Mouse (Mus musculus): ENCODE data around the gene Sass6. TPM values are rescaled to one million over a fixed set of nuclear protein-coding genes. Genes with fewer than 3 reads are reported as not detected.

Sass6 gene
- total and polyA plus RNA-seq, 3 experiments = 10.0 to 23.1 (median 12.4) TPM

DNA sequence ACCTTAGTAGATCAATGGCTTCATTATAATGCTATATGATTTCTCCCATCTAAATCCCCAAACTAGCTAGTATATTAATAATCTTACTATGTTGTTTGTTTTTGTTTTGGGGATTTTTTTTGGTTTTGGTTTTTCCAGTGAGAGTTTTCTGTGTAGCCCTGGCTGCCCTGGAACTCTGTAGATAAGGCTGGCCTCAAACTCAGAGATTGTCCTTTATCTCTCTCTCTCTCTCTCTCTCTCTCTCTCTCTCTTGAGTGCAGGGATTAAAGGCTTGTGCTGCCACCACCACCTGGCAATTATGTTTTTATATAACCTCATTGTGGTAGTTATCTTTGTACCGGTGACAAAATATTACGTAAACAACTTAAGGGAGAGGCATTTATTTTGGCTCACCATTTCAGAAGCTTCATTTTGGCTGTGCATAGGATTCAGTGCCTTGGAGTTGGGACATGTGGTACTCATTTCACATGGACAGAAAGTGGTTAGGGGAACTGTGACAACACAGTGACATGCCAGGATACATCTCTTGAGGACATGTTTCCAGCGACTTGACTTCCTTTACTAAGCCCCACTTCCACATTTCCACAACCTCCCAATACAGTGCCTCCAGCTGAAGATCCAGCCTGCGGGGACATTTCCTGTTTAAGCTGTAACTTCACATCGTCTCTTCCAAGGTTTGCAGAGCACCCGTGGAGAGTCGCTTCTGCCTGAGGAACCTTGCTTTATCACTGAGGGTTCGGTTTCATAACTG, 20.7 kb downstream of the Sass6 start:
- DNase-seq (ENCODE audit: extremely low read depth) = no peak
- Histone ChIP-seq H3K36me3 (replicated peaks in 1 of 2; ENCODE audit: control insufficient read depth in 1 of 2, insufficient read depth in 1 of 2, low read length in 1 of 2) (peaks cover 34 to 70% of the 10 kb centered on the region in 2 experiments), H3K9me3 (replicated peaks; ENCODE audit: low read length) (no peaks in the 10 kb centered on the region), H3K9ac (ENCODE audit: insufficient read depth, low read depth) (no peak overlapping the region), H3K27ac (ENCODE audit: insufficient read depth, low read depth) (no peak overlapping the region), H3K79me2 (replicated peaks; ENCODE audit: control insufficient read depth, extremely low read depth, insufficient read depth, poor library complexity, severe bottlenecking) (no peaks in the 10 kb centered on the region), H3K4me2 (ENCODE audit: insufficient read depth, low read depth, poor library complexity, severe bottlenecking) (no peak overlapping the region), H3K27me3 (replicated peaks) (no peaks in the 10 kb centered on the region), H3K4me1 (ENCODE audit: control insufficient read depth in 1 of 2, insufficient read depth in 2 of 2) (peaks cover 0 to 2% of the 10 kb centered on the region in 2 experiments; a peak in 1 of 4 replicates), H3K4me3 (replicated peaks in 1 of 3; ENCODE audit: low read depth in 2 of 3, low read length in 2 of 3, poor library complexity in 1 of 3) (no peak overlapping the region)
- in situ Hi-C loops (cut with MboI; ENCODE audit: low pct_ligation_motif_present, low pct_unique_long_range_greater_than_20kb, low sequenced_read_pairs) = no loop called here
- no peak for TF ChIP-seq MXI1 (IDR thresholded peaks at IDR 0.05; ENCODE audit: low read depth, low read length)
- no peak for TF ChIP-seq CTCF (conservative IDR thresholded peaks at IDR 0.05 in 1 of 2, IDR thresholded peaks at IDR 0.05 in 1 of 2; ENCODE audit: low read depth in 2 of 2, low read length in 2 of 2)
- no peak for TF ChIP-seq IRF4 (IDR thresholded peaks at IDR 0.05; ENCODE audit: low read depth, low read length)
- TF ChIP-seq CHD1 (IDR thresholded peaks at IDR 0.05; ENCODE audit: low read depth, low read length) = no peak
- TF ChIP-seq KAT2A (IDR thresholded peaks at IDR 0.05; ENCODE audit: insufficient replicate concordance, low read length) = no peak
- TF ChIP-seq SIN3A (IDR thresholded peaks at IDR 0.05; ENCODE audit: low read length) = no peak
- no peak for TF ChIP-seq MAX (IDR thresholded peaks at IDR 0.05; ENCODE audit: low read length)
- TF ChIP-seq JUN (IDR thresholded peaks at IDR 0.05; ENCODE audit: insufficient read depth, low read depth, low read length) = no peak
- no peak for TF ChIP-seq GABPA (IDR thresholded peaks at IDR 0.05; ENCODE audit: insufficient replicate concordance, low read depth, low read length)
- TF ChIP-seq USF2 (conservative IDR thresholded peaks at IDR 0.05; ENCODE audit: low read depth, low read length) = no peak
- no peak for TF ChIP-seq EP300 (IDR thresholded peaks at IDR 0.05; ENCODE audit: low read length)
- no peak for TF ChIP-seq ZMIZ1 (IDR thresholded peaks at IDR 0.05; ENCODE audit: low read depth, low read length)
- no peak for TF ChIP-seq POLR2A (IDR thresholded peaks at IDR 0.05; ENCODE audit: low read depth, low read length)
- TF ChIP-seq HCFC1 (IDR thresholded peaks at IDR 0.05; ENCODE audit: low read depth, low read length) = no peak
- TF ChIP-seq CHD2 (IDR thresholded peaks at IDR 0.05; ENCODE audit: low read length) = no peak
- no peak for TF ChIP-seq TBP (conservative IDR thresholded peaks at IDR 0.05; ENCODE audit: low read depth, low read length)
- dilution Hi-C loops (cut with MboI; ENCODE audit: extremely low pct_ligation_motif_present, extremely low pct_unique_long_range_greater_than_20kb, low sequenced_read_pairs) = no loop called here

DNA sequence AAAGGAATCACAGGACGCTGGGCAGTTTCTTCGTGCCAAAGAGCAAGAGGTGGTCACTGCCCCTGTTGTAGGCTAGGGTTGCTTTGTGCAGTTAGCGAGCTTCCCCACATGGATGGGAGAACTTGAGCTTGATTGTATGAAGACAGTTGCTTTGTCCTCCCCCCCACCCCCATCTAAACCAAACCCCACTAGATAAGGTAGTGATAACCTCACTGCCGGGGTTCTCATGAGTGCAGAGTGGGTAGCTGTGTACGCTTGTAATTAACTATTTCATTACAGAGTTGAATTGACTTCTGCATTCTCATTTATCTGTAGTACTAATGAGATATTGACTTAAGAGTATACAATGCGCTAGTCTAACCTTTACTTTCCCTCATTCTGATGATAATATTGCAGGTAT, 24.1 kb downstream of the Sass6 start:
- no peak for DNase-seq (ENCODE audit: extremely low read depth)
- in situ Hi-C loops (cut with MboI; ENCODE audit: low pct_ligation_motif_present, low pct_unique_long_range_greater_than_20kb, low sequenced_read_pairs) = no loop called here
- dilution Hi-C loops (cut with MboI; ENCODE audit: extremely low pct_ligation_motif_present, extremely low pct_unique_long_range_greater_than_20kb, low sequenced_read_pairs) = no loop called here

More for the DNA sequence above, 24.1 kb downstream of the Sass6 start:
- peaks cover 28 to 75% of the 10 kb centered on the region in 2 experiments for H3K36me3 ChIP-seq (replicated peaks in 1 of 2; ENCODE audit: control insufficient read depth in 1 of 2, insufficient read depth in 1 of 2, low read length in 1 of 2)
- H3K79me2 ChIP-seq (replicated peaks; ENCODE audit: control insufficient read depth, extremely low read depth, insufficient read depth, poor library complexity, severe bottlenecking) = no peaks in the 10 kb centered on the region
- H3K9me3 ChIP-seq (replicated peaks; ENCODE audit: low read length) = no peaks in the 10 kb centered on the region
- peaks cover 2 to 5% of the 10 kb centered on the region in 2 experiments; a peak in 1 of 4 replicates for H3K4me1 ChIP-seq (ENCODE audit: control insufficient read depth in 1 of 2, insufficient read depth in 2 of 2)
- no peak overlapping the region for H3K4me3 ChIP-seq (replicated peaks in 1 of 3; ENCODE audit: low read depth in 2 of 3, low read length in 2 of 3, poor library complexity in 1 of 3)
- no peak overlapping the region for H3K27ac ChIP-seq (ENCODE audit: insufficient read depth, low read depth)
- H3K4me2 ChIP-seq (ENCODE audit: insufficient read depth, low read depth, poor library complexity, severe bottlenecking) = no peak overlapping the region
- no peak for TF ChIP-seq CHD1 (IDR thresholded peaks at IDR 0.05; ENCODE audit: low read depth, low read length)
- no peak for TF ChIP-seq CHD2 (IDR thresholded peaks at IDR 0.05; ENCODE audit: low read length)
- H3K9ac ChIP-seq (ENCODE audit: insufficient read depth, low read depth) = no peak overlapping the region
- H3K27me3 ChIP-seq (replicated peaks) = no peaks in the 10 kb centered on the region
